Mouse (Mus musculus): ENCODE measurements around the gene F3.
A peak's percentile ranks its signal among the peaks of the same experiment; 100 is the strongest.

DNA sequence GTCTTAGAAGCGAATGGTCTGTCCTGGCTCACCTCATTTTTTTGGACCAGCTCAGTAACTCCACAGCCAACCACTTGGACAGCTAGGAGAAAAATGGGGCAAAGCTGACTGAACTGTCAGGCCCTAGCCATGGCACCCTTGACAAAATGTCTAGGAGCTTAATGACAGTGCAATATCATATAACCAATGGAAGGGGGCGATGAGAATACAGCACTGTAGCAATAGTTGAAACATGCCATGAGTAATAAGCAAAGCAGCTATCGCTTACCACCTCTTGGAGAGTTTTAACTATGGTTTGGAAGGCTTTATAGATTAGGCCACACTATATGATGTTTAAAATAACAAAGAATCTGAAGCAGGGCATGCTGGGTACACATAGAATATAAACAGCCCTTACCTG, 45.4 kb downstream of the F3 start:
- TF ChIP-seq CTCF (IDR thresholded peaks at IDR 0.05; ENCODE audit: low read depth, low read length): peak; percentile 18; the same call in 1 of the 2 replicates
- TF ChIP-seq POLR2AphosphoS5 (IDR thresholded peaks at IDR 0.05; ENCODE audit: insufficient replicate concordance, low read depth, low read length): no peak
- TF ChIP-seq TAL1 (conservative IDR thresholded peaks at IDR 0.05; ENCODE audit: low read depth, low read length): no peak
- no peak for TF ChIP-seq GATA1 (IDR thresholded peaks at IDR 0.05; ENCODE audit: borderline replicate concordance, low read length)
